Mouse (Mus musculus) retina, embryonic 14.5 days (tissue): ENCODE results near the gene Irgc1.
"Not testable (repeated sequence)": the region's sequence is repeated elsewhere in the genome, so short reads cannot be mapped to it uniquely, and the experiment has no call there.

Source experiments
- DNase-seq: peaks from one replicate; pipeline ENCODE4 v3.0.0-alpha.2; 2015; ENCODE audit warnings: low spot score

Gene Irgc1

DNA sequence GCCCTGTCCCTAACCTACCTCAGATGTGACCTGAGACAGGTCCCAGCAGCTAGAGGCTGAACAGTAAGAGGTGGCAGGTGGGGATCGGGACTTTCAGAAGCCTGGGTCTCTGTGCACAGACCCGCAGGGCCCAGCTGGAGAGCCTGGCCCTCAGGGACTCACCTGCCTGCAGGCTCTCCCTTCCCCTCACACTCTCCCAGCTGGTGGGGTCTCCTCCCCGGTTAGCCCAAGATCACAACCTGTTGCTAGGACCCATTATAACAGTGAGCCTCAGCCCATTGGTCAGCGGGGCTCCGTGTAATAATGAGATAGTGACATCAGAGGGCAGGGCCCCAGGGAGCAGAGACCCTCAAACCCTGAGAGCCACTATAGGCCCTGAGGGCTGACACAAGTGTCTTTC is 16.8 kb downstream of the Irgc1 start:
- DNase-seq: no peak

DNA sequence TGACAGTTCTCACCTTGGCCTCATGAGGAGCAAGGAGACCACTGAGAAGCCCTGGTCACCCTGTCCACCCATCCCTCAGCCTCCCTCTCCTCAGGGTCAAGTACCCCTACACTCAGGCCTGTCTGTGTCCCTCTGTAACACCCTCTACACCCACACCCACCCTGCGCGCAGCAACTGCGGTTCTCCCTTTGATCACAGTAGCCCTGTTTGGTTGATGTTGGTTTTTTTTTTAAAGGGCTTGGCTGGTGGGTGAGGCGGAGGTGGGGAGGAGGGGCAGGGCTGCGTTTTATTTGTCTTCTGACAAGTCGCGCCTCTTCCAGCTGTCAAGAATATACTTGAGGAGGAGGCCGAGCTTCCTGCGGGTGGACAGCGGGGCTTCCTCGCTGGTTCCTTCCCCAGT is 20.4 kb downstream of the Irgc1 start:
- no peak for DNase-seq

DNA sequence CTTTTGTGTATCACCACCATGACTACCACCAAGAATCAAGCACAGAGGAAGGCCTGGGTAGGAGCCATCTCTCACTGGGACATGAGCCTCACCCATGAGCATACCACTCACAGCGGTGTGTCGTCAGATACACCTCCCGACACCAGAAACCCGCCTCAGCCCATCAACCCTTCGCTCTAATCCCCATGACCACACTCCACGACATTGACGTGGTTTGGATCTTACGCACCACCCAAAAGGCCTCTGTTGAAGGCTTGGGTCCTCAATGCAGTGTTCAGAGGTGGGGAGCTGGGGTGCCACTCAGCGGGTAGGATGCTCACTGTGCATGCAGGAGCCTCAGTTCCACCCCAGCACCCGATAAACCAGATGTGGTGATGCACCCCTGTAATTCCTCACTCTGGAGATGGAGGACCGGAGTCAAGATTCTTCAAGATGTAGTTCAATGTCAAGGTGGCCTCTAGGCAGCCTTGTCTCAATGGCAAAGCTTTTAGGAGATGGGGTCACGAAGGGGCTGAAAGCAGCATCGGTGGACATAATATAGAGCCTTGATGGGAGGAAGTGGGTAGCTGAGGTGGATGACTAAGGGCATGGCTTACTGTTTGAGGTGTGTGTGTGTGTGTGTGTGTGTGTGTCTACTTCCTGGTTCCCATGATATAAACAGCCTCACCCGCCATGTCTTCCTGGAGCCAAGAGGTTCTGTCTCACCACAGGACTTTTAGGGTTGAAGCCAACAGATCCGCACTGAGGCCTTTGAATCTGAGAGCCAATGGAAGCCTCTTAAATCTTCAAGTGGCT is 21.3 kb downstream of the Irgc1 start:
- DNase-seq: no peak

DNA sequence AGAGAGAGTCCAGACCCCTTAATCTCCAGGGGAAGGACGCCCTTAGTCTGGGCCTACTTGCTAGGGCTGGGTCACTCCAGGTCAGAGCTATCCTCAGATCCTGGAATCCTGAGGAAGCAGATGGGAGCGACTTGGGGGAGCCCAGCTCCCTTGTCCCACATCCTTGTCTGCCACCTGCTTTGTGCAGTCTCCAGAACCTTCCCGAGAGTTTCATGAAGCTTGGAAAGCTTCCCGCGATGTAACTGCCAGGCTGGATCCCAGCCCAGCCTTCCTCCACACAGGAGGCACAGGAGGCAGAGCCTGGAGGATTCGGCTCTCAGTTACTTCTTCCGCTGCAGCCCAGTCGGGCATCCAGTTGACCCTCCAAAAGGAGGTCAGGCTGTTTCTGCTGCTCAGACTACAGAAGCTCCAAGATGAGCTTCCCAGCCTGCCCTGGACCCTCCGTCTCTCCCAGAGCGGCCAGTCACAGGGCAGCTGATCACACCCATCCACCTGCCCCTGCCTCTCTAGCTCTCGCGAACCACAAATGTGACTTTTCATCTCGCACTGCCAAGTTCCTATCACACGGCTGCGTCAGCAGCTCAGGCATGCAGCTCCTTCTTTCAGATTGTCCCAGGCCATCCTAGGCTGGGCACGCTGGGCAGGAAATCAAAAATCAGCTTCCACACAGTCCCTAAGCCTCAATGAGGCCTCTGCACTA is 22.5 kb downstream of the Irgc1 start:
- no peak for DNase-seq

DNA sequence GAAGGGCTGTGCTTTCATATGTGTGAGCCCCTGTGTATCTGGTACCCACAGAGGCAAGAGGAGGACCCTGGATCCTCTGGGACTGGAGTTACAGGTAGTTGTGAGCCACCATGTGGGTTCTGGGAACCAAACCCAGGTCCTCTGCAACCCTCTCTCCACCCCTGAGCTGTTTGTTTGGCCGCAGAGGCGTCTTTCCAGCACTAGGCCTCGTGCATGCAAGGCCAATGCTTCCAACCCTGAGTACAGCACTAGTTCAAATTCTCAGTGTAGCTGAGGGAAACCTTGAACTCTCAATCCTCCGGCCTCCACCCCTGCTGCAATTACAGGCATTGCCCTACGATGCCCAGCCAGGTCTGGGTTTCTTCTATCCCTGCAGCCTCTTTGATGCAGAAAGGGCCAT is 23.4 kb downstream of the Irgc1 start:
- no peak for DNase-seq

DNA sequence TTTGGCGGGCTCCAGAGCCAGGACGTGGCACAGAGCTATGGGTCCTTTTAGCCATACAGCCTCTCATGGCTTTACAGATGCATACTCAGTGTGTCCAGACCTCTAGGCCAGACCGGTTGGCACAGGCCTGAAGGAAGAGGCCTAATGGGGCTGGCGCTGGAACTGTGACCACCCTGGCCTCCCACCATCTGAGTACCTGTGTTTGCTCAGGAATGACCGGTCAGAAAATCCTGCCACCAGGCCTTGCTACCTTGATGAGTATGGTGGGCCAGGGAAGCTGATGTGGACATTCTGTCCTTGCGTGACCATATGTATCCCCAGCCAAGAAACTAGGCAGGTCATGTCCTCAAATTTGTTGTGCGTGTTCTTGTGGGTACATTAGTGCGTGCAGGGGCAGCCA is 24.9 kb downstream of the Irgc1 start:
- no peak for DNase-seq

DNA sequence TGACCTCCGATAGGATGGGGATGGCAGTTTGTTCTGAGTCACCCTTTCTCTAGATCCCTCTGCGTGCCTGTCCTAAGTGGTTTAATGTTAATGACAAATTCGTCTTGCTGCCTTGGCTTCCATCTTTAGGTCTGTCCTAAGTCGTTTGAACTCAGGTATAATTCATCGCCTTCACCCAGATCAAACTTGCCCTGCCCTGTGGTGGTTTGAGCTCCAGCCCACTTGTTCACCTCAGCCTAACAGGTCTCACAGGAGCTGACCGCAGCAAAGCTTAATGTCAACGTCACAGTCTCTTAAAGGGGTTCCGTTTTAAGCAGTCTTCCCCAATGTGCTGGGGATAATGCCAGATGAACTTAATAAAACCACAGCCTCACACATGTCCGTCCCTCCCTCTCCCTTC is 26.2 kb downstream of the Irgc1 start:
- no peak for DNase-seq

DNA sequence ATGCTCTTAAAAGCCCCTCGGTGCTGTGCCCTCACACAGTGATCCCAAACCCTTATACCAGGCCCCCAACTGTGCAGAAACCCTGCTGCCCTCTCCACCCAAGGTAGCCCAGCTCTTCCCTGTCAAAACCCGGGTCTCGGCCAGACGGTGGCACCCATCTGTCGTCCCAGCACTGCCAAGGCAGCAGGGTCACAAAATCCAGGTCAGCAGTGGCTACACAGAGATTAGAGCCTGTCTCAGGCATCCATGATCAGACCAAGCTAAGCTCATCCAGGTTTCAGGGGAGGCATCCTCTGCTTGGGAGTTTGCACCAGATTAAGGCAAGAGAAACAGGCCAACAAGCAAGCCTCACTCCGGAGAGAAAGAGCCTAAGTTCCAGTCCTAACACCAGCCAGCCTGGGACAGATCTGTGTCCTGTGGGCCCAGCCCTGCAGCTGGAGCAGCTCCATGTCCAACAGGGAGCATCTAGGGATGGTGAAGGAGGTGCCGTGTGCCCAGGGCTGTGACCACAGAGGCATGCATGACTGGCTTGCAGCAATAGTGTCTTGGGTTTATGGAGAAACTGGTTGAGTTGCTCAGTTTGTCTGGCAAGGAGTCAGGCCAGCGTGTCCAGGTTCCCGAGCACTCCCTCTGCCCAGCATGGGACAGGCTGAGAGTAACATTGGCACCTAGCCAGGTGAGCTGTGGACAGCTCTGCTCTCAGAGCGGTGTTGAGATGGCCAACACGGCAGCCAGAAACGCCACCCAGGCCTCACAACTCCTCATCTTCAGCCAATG is 28.0 kb downstream of the Irgc1 start:
- DNase-seq: no peak

DNA sequence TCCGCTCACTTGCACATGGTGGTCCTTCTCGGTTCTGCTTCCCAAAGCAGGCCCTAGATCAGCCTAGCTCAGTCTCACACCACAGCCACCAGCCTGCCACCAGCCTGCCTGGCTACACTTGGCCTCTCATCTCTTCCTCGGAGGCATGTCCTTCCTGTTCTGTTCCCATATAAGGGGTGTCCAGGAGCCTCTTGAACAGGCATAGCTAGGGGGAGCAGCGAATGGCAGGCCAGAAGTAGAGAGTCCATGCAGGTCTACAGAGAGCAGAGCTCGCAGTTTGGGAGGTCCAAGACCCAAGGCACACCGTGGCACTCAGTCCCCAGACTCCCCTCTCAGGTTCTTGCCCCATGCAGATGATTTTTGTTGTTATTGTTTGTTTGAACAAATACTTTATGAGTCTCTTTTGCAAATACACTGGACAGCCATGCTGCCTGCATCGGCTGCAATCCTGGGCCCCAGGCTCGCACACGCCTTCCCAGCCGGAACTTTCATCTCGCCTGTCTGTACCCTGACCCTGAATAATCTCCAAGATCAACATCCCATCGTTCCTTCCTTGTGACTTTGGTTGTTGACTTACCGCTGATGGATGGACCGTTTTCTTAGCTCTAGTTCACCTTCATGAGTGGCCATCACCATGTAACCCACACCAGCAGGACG is 28.9 kb downstream of the Irgc1 start:
- DNase-seq: no peak

DNA sequence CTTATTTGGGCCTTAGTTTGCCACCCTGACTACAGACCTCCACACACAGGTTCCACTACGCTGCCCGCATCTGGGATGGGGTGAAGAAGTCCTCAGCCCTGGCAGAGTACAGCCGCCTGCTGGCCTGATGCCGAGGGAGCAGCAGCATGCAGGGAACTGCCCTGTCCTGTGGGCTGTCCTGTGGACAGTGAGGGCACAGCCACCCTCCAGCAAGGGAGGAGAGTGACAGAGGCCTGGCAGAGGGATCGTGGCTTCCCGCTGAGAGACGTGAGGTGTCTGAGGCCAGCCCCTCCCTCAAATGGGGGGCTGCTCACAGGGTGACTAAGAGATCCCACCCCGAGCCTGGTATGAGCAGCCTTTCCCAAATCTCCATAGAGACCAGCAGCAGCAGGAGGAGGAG is 29.8 kb downstream of the Irgc1 start:
- DNase-seq: no peak

DNA sequence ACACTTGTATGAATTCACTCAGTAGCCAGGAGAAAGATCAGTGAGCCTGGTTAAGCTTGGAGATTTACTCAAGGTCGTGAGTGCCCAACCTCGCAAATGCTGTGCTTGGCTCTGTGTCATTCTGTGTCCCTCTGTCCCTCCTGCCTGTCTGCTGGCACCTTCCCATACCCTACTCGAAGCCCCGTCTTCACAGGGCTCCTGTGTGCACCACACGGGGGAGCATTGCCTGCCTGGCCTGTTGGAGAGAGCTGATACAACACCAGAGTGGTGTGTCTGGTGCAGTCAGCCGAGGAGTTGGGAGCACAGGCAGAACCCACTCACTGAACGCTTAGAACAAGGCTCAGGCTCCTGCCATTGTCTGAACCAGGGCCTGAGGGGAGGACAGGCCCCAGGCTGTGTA is 30.4 kb downstream of the Irgc1 start:
- DNase-seq: no peak

DNA sequence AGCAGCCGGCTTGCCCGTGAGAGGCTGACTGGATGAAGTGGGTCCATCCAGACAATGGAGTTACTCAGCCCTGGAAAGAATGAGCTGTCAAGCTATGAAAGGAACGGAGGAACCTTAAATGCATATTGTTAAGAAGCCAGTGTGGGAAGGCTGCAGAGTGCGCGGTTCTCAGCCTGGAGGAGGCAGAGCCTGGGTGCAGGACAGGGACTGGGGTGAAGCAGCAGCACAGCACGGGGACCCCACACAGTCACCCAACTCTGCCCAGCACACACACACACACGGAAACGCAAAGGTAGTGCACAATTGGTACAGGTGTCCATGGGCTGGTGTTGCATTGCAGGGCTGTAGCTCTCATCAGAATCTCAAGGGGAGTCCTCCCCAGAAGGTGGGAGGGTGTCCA is 32.5 kb downstream of the Irgc1 start:
- no peak for DNase-seq

DNA sequence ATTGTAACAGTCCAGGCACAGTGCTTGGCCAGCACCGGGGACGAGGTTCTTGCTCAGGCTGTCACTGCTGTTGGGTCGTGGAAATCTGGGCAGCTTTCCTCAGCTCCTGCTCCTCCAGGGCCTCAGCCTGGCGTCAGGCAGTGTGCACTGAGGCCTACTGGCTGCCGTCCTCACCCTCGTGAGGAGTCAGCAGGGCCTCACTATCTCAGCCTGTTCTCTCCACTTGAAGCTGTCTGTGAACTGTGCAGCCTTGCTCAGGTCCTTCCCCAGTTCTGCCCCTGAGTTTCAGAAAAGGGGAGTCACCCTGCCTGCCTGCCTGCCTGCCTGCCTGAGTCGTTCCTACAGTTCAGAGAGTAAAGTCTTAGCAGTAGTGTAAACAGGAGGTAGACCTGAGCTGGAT is 36.8 kb downstream of the Irgc1 start:
- no peak for DNase-seq

DNA sequence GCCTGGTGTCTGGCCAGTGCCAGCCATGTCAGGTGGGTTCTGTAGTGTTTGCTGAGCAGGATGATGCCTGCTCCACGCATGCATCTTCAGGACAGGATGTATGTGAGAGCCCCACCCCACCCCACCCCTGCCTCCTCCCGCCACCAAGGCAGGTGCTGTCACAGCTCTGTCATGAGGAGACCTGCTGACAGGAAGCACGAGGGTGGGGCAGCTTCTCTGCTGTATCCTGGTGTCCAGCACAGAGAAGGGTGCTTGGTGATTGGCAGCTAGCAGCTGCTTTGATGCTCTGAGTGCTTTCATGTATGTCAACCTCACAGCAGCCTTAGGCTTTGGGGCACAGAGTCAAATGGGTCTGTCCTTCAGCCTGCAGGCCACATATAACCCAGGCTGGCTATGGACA is 38.5 kb downstream of the Irgc1 start:
- DNase-seq: no peak

DNA sequence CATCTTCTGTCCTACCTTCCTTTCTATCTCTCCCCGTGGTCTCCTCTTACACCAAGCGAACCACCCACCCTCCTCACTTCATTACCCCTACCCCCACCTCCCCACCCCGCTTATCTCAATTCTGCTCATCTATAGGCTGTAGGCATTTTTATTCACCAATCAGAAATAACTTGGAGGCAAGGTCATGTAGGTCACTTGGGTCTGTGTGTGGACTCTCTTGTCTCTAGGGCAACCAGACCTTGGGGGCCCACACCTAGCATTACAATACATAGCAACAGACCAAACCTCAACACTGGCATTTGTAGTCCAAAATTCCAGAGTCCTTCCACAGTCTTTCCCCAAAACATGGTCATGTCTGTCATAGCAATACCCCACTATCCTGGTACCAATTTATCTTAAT is 41.3 kb downstream of the Irgc1 start:
- no peak for DNase-seq

DNA sequence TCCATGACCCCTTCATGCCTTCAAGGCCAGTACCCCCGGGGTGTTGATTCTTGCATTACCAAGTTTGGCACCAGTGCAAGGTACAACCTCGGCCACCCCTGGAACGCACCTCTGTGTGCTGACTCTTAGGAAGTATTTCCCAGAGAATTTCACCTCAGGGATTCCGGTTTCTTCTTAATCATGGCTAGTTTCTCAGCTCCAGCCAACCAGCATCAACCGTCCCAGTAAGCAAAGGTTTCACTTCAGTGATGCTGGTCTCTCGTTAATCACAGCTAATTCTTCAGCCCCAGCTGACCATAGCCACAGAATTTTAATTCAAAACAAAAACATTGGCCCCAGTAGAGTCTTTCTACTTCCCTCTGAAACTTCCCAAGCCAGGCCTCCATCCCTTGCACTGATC is 42.0 kb downstream of the Irgc1 start:
- DNase-seq: no peak

DNA sequence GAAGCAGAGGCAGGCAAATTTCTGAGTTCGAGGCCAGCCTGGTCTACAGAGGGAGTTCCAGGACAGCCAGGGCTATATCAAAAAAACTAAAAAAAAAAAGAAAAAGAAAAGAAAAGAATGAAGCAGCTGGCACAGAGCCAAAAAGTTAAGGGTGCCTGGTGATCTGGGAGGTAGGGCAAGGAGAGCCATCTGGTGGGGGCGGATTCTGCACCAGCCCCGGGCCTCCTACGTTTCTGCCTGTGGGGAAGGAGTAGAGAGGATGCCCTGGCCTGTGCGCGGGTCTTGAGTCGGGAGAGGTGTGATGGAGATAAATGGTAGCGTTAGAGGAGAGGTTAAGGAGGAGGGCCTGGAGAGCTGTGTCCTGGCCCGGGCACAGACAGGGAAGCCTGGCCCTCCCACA is 43.9 kb downstream of the Irgc1 start:
- no peak for DNase-seq

DNA sequence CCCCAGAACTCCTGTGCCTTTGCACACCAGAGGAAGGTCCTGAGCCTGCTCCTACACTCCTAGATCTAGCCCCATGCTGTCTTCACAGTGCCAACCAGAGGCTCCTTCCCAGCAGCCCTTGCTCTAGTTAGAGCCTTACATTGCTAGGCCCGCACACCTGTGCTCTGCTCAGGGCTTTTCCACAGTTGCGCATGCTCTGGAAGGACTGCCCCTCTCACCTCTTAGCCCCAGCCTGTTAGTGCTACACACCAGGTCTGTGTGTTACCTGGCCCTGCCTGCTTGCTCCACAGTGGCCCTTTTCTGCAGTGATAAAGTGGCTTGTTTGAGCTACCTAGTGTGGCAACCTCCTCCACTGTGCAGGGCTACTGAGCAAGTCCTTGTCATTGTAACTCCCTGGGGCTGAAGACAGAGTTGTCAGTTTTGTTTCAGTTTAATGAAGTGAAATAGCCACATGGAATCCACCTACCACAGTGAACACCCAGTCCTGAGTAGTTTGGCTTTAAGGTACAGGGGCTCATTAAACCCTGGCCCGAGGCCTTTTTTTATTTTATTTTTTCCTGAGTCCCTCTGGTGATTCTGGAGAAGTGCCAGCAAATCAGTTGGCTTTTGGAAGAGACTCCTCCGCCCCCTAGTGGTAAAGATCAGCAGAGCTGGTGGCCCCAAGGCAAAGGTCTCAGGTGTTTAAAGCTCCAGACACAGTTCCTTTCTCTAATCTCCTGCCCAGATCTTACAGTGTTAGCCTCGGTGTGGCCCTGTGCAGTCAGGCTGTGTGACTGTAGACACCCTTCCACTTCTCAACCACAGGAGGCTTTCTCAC is 45.4 kb downstream of the Irgc1 start:
- peak; percentile 86 for DNase-seq

DNA sequence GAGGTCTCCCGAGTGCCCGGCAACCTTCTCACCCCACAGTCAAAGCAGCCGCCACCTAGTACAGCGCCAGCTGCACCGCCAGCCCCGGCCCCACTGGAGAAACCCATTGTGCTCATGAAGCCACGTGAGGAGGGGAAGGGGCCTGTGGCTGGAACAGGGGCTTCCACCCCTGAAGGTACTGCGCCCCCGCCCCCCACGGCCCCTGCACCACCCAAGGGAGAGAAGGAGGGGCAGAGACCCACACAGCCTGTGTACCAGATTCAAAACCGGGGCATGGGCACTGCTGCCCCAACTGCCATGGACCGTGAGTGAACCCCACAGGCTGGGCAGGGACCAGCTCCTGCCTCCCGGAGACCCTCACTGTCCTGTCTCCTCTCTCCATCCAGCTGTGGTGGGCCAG is 46.4 kb downstream of the Irgc1 start:
- no peak for DNase-seq

DNA sequence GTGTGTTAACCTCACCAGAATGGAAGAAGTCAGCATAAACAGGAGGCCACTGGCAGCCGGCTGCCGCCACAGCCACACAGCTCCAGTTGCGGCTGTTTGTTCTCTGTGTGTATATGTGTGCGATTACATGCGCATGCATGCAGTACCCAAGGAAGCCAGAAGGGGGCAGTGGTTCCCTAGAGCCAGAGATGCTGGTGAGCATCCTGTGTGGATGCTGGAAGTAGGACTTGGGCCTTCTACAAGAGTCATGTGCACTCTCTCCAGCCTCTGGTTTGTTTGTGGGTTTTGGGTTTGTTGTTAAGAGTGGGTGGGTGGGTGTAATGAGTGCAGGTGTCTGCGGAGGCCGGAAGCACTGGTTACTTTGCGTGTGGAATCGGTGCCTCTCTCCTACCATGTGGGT is 49.2 kb downstream of the Irgc1 start:
- DNase-seq: no peak

DNA sequence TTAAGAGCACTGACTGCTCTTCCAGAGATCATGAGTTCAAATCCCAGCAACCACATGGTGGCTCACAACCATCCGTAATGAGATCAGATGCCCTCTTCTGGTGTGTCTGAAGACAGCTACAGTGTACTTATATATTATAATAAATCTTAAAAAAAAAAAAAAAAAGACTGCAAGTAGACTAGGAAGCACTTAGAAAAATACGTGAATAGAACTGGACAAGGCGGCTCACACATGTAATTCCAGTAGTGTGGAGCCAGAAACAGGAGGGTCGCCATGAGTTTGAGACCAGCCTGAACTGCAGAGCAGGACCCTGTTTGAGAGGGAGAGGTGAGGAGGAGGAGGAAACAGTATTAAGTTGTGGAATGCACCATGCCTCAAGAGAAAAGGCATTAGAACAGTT is 51.6 kb downstream of the Irgc1 start:
- DNase-seq: not testable (repeated sequence)

DNA sequence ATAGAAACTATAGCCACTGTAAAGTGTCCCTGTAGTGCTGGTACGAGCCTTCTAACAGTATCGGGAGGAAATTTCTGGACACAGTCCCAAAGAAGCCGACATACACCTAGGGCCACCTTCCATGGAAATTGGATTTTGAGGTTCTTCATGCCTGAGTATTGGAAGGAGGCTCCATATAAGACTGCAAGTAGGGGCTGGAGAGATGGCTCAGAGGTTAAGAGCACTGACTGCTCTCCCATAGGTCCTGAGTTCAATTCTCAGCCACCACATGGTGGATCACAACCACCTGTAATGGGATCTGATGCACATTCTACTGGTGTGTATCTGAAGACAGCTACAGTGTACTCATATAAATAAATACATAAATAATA is 52.0 kb downstream of the Irgc1 start:
- DNase-seq: no peak
